ENCODE assay signal across 7 mouse cellular contexts in genomic region chr13:49015366-49016306, GRCm38 (mm10). TPM values are rescaled to one million over a fixed set of nuclear protein-coding genes. Genes with fewer than 3 reads are reported as not detected.
DNase-seq lines count a peak whose midpoint lies in the region; ATAC-seq and TF ChIP-seq lines count a peak whose summit lies in the region.

No protein-coding gene starts in this region.

- H3K27ac ChIP-seq in embryonic facial prominence, embryonic 15.5 days (replicated peaks), result peak overlapping the region; percentile 96
- H3K27ac ChIP-seq in intestine, postnatal 0 days (ENCODE audit: low read depth, low read length), result no peak overlapping the region

- DNase-seq in CD8-positive naive resting alpha-beta T cell, adult 2 months (ENCODE audit: low read depth in 2 of 2, low spot score in 2 of 2), result peak; percentile 16 to 40
- peak; percentile 97 for DNase-seq in R1 (ENCODE audit: low read depth, low spot score)
- DNase-seq in lung, postnatal 25 days (ENCODE audit: low spot score), result peak; percentile 22
- peak; percentile 30 to 69 for DNase-seq in spleen, postnatal 4 days (ENCODE audit: low spot score in 2 of 2)
- DNase-seq in urinary bladder, adult 18-20 months (ENCODE audit: low spot score in 2 of 2), result no peak

- H3K4me1 ChIP-seq in embryonic facial prominence, embryonic 15.5 days, result peaks cover 25% of the 10 kb centered on the region
- no peaks in the 10 kb centered on the region for H3K4me1 ChIP-seq in intestine, postnatal 0 days (replicated peaks; ENCODE audit: control insufficient read depth, insufficient read depth, low read length)

- TF ChIP-seq CTCF in intestine, postnatal 0 days (IDR thresholded peaks at IDR 0.05; ENCODE audit: low read depth), result peak; percentile 56

- WGBS in embryonic facial prominence, embryonic 15.5 days, result 3% methylated on average over 30 of the region's 30 CpGs
- 25% methylated on average over 30 of the region's 30 CpGs for WGBS in intestine, postnatal 0 days

- no peaks in the 10 kb centered on the region for H3K36me3 ChIP-seq in embryonic facial prominence, embryonic 15.5 days
- H3K36me3 ChIP-seq in intestine, postnatal 0 days (ENCODE audit: control insufficient read depth, insufficient read depth), result no peaks in the 10 kb centered on the region

- no peak overlapping the region for H3K9ac ChIP-seq in embryonic facial prominence, embryonic 15.5 days
- no peak overlapping the region; the same call in 1 of the 2 replicates for H3K9ac ChIP-seq in intestine, postnatal 0 days (ENCODE audit: low read depth, low read length)

- H3K4me3 ChIP-seq in embryonic facial prominence, embryonic 15.5 days (replicated peaks), result peak overlapping the region; percentile 25
- peak overlapping the region; percentile 16; the same call in 1 of the 2 replicates for H3K4me3 ChIP-seq in intestine, postnatal 0 days (ENCODE audit: low read depth, low read length)

- ATAC-seq in embryonic facial prominence, embryonic 15.5 days (ENCODE audit: insufficient number of reproducible peaks, low FRiP score, low TSS enrichment, low read depth), result peak; percentile 52
- ATAC-seq in intestine, postnatal 0 days, result peak; percentile 50; the same call in 1 of the 2 replicates

- H3K27me3 ChIP-seq in embryonic facial prominence, embryonic 15.5 days, result no peaks in the 10 kb centered on the region
- no peaks in the 10 kb centered on the region for H3K27me3 ChIP-seq in intestine, postnatal 0 days (replicated peaks; ENCODE audit: control insufficient read depth, insufficient read depth, low read length)

- no peaks in the 10 kb centered on the region for H3K9me3 ChIP-seq in embryonic facial prominence, embryonic 15.5 days (replicated peaks)
- no peaks in the 10 kb centered on the region for H3K9me3 ChIP-seq in intestine, postnatal 0 days (ENCODE audit: control insufficient read depth)

- peak overlapping the region; percentile 53 for H3K4me2 ChIP-seq in embryonic facial prominence, embryonic 15.5 days (replicated peaks)
- peak overlapping the region; percentile 59 for H3K4me2 ChIP-seq in intestine, postnatal 0 days (replicated peaks; ENCODE audit: low read depth)

RNA-seq across cellular contexts. Expression of gene Fam120a, which starts 47.8 kb away (rescaled TPM):
- polyA plus RNA-seq in embryonic facial prominence, embryonic 15.5 days (2015; fragmentation: Nextera tagmentation; extraction: Ambion mirVana), result 24.8 and 26.8 TPM in 2 replicates
- 24.2 and 25.9 TPM in 2 replicates for polyA plus RNA-seq in intestine, postnatal 0 days (2015; fragmentation: Nextera tagmentation; extraction: Ambion mirVana)

Comparison
In these comparisons a context has a peak if more than half of its experiments do, and no peak if none do; other contexts are left out.
1. DNase-seq: peak in CD8-positive naive resting alpha-beta T cell, adult 2 months (2 of 2), R1 (single experiment), lung, postnatal 25 days (single experiment) and spleen, postnatal 4 days (2 of 2); none in urinary bladder, adult 18-20 months (0 of 2).